Mouse (Mus musculus): ENCODE results near the gene Lcn12. TPM values are rescaled to one million over a fixed set of nuclear protein-coding genes. Genes with fewer than 3 reads are reported as not detected.

Gene Lcn12
- total and polyA plus RNA-seq, 2 experiments, result 0.27 TPM; not detected in 1

DNA sequence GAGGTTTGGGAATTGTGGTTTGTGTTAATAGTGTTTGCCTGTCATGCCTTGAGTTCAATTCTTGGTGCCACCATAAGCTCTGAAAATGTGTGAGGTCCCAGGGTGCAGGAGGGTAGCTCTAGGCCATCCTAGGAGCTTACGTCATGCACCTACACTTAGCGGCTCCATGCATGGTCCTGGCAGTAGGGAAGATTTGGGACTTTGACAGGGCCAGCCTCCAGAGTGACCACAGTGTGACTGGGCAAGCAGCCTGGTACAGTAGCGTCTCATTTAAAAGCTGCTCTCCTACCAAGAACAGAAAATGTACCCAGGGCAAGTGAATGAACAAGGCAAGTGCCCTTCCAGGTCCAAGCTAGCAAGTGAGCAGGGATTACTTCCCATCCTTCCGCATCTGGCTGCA is 12.1 kb upstream of the Lcn12 start:
- WGBS, result 95% methylated on average over 4 of the region's 4 CpGs
- TF ChIP-seq CTCF (IDR thresholded peaks at IDR 0.05; ENCODE audit: low read depth, low read length) (no peak), POLR2A (IDR thresholded peaks at IDR 0.05; ENCODE audit: extremely low read depth, insufficient read depth, low read length) (no peak)
- H3K36me3 ChIP-seq (ENCODE audit: control insufficient read depth, insufficient read depth, low read length), result no peaks in the 10 kb centered on the region
- no peak overlapping the region for H3K9ac ChIP-seq (ENCODE audit: low read depth, low read length)
- H3K4me1 ChIP-seq (ENCODE audit: control insufficient read depth, insufficient read depth, low read length), result peaks cover 7% of the 10 kb centered on the region
- no peak overlapping the region for H3K27ac ChIP-seq (replicated peaks; ENCODE audit: insufficient read depth, low read depth, low read length)
- H3K27me3 ChIP-seq (ENCODE audit: control insufficient read depth, insufficient read depth, low read length), result no peaks in the 10 kb centered on the region
- H3K79me2 ChIP-seq (ENCODE audit: control insufficient read depth, insufficient read depth, low read length), result peaks cover 9% of the 10 kb centered on the region
- DNase-seq (ENCODE audit: extremely low read depth, low read depth, low spot score), result no peak
- no peak overlapping the region for H3K4me3 ChIP-seq (ENCODE audit: insufficient read depth, low read depth, low read length)

DNA sequence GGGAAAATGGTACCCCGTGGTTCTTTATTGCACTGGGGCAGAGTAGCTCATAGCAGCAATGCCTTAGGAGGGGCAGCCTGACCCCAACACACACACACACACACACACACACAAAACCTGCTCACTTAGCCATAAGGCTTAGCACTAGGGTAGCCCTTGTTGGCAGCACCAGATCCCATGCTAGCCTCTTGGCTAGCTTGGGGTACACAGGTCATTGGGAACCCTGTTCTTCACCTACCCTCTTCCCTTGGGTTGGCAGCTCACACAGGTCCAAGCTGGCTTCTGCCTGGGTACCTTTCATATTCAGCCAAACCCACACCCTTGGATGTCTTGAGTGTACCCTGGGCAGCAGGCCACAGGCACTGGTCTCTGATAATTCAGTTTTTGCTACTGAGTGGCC is 11.3 kb upstream of the Lcn12 start:
- no peak overlapping the region for H3K4me3 ChIP-seq (ENCODE audit: insufficient read depth, low read depth, low read length)
- H3K36me3 ChIP-seq (ENCODE audit: control insufficient read depth, insufficient read depth, low read length), result no peaks in the 10 kb centered on the region
- no peak for DNase-seq (ENCODE audit: extremely low read depth, low read depth, low spot score)
- H3K4me1 ChIP-seq (ENCODE audit: control insufficient read depth, insufficient read depth, low read length), result peaks cover 7% of the 10 kb centered on the region
- no peak overlapping the region for H3K9ac ChIP-seq (ENCODE audit: low read depth, low read length)
- WGBS, result 91% methylated on average over 1 of the region's 1 CpGs
- peaks cover 10% of the 10 kb centered on the region for H3K79me2 ChIP-seq (ENCODE audit: control insufficient read depth, insufficient read depth, low read length)
- TF ChIP-seq POLR2A (IDR thresholded peaks at IDR 0.05; ENCODE audit: extremely low read depth, insufficient read depth, low read length) (no peak), CTCF (IDR thresholded peaks at IDR 0.05; ENCODE audit: low read depth, low read length) (no peak)
- no peak overlapping the region for H3K27ac ChIP-seq (replicated peaks; ENCODE audit: insufficient read depth, low read depth, low read length)
- H3K27me3 ChIP-seq (ENCODE audit: control insufficient read depth, insufficient read depth, low read length), result no peaks in the 10 kb centered on the region

DNA sequence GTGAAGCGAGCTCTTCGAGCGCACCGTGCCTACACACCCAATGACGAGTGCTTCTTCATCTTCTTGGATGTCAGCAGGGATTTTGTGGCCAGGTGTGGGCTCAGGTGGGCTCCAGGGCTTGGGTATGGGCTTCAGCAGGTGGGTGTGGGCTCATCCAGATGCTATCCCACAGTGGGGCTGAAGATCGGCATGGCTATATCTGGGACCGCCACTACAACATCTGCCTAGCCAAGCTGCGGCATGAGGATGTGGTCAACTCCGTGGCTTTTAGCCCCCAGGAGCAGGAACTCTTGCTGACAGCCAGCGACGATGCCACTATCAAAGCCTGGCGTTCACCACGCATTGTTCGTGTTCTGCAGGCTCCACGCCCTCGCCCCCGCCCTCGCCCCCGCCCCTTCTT is 10.8 kb upstream of the Lcn12 start:
- H3K79me2 ChIP-seq (ENCODE audit: control insufficient read depth, insufficient read depth, low read length), result peaks cover 10% of the 10 kb centered on the region
- no peak overlapping the region for H3K9ac ChIP-seq (ENCODE audit: low read depth, low read length)
- H3K4me1 ChIP-seq (ENCODE audit: control insufficient read depth, insufficient read depth, low read length), result peaks cover 7% of the 10 kb centered on the region
- no peak for TF ChIP-seq POLR2A (IDR thresholded peaks at IDR 0.05; ENCODE audit: extremely low read depth, insufficient read depth, low read length)
- TF ChIP-seq CTCF (IDR thresholded peaks at IDR 0.05; ENCODE audit: low read depth, low read length), result no peak
- WGBS, result 97% methylated on average over 19 of the region's 19 CpGs
- H3K4me3 ChIP-seq (ENCODE audit: insufficient read depth, low read depth, low read length), result no peak overlapping the region
- H3K27ac ChIP-seq (replicated peaks; ENCODE audit: insufficient read depth, low read depth, low read length), result no peak overlapping the region
- H3K36me3 ChIP-seq (ENCODE audit: control insufficient read depth, insufficient read depth, low read length), result no peaks in the 10 kb centered on the region
- no peaks in the 10 kb centered on the region for H3K27me3 ChIP-seq (ENCODE audit: control insufficient read depth, insufficient read depth, low read length)
- no peak for DNase-seq (ENCODE audit: extremely low read depth, low read depth, low spot score)

DNA sequence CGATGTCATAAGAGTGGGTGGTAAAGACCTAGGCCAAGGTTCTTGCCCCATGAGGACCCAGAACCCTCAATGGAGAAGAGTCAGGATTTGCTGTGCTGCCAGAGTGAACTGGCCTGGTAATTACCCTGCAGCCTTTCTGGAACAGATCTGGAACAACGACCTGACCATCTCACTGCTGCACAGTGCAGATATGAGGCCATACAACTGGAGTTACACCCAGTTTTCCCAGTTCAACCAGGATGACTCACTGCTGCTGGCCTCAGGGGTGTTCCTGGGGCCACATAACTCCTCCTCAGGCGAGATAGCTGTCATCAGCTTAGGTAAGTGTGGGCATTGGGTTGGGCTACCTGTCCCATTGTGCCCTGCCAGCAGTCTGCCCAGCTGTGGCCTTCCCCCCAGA is 9.0 kb upstream of the Lcn12 start:
- WGBS, result 86% methylated on average over 3 of the region's 3 CpGs
- no peak overlapping the region for H3K27ac ChIP-seq (replicated peaks; ENCODE audit: insufficient read depth, low read depth, low read length)
- peaks cover 17% of the 10 kb centered on the region for H3K4me1 ChIP-seq (ENCODE audit: control insufficient read depth, insufficient read depth, low read length)
- H3K79me2 ChIP-seq (ENCODE audit: control insufficient read depth, insufficient read depth, low read length), result peaks cover 10% of the 10 kb centered on the region
- no peak overlapping the region for H3K9ac ChIP-seq (ENCODE audit: low read depth, low read length)
- no peaks in the 10 kb centered on the region for H3K36me3 ChIP-seq (ENCODE audit: control insufficient read depth, insufficient read depth, low read length)
- no peak for DNase-seq (ENCODE audit: extremely low read depth, low read depth, low spot score)
- no peaks in the 10 kb centered on the region for H3K27me3 ChIP-seq (ENCODE audit: control insufficient read depth, insufficient read depth, low read length)
- H3K4me3 ChIP-seq (ENCODE audit: insufficient read depth, low read depth, low read length), result no peak overlapping the region
- TF ChIP-seq POLR2A (IDR thresholded peaks at IDR 0.05; ENCODE audit: extremely low read depth, insufficient read depth, low read length) (no peak), CTCF (IDR thresholded peaks at IDR 0.05; ENCODE audit: low read depth, low read length) (no peak)

DNA sequence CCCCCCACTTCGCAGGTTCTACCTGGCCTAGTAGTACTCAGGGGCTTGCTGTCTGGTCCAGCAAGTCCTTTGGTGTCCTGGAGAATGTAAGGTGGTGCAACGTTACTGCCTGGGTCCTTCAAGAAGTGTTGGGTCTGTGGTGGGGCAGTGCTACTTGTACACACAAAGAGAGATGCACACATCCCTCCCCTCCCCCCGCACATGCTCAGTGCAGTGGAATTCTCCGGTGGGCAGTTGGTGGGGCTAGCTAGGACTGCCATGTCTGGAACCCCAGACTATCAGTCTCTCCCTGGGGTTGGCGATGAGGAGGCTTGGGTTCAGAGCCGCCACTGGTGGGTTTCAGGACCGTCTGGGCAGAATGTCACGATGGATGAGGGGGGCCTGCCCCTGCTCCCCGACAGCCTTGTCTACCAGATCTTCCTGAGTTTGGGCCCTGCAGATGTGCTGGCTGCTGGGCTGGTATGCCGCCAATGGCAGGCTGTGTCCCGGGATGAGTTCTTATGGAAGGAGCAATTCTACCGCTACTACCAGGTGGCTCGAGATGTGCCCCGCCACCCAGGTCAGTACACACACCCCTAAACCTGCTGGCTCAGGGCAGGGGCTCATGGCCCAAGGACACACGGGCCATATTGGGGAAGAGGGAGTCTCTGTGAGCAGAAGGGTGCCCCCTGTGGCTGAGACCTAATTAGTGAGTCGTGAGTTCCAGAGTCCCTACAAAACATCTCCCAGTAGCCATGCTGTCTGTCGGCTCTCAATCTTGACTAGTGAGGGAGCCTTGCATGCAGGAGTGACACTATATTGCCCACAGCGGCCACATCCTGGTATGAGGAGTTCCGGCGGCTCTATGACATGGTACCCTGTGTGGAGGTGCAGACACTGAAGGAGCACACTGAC is 8.1 kb upstream of the Lcn12 start, which contains the start of gene C8g:
TSS of gene C8g (minus strand) at position 127 of the 894 bp plus-strand sequence.
- H3K9ac ChIP-seq (ENCODE audit: low read depth, low read length), result peak within 1 kb of the TSS; percentile 96
- H3K36me3 ChIP-seq (ENCODE audit: control insufficient read depth, insufficient read depth, low read length), result no peaks in the 10 kb centered on the region
- whole genome bisulfite sequencing, result 73% methylated on average over 20 of the region's 20 CpGs
- TF ChIP-seq CTCF (IDR thresholded peaks at IDR 0.05; ENCODE audit: low read depth, low read length), result no peak
- TF ChIP-seq POLR2A (IDR thresholded peaks at IDR 0.05; ENCODE audit: extremely low read depth, insufficient read depth, low read length), result no peak
- no peaks in the 10 kb centered on the region for H3K27me3 ChIP-seq (ENCODE audit: control insufficient read depth, insufficient read depth, low read length)
- peaks cover 10% of the 10 kb centered on the region for H3K79me2 ChIP-seq (ENCODE audit: control insufficient read depth, insufficient read depth, low read length)
- no peak for DNase-seq (ENCODE audit: extremely low read depth, low read depth, low spot score)
- H3K4me3 ChIP-seq (ENCODE audit: insufficient read depth, low read depth, low read length), result peak within 1 kb of the TSS; percentile 89
- peak within 1 kb of the TSS; percentile 81 for H3K27ac ChIP-seq (replicated peaks; ENCODE audit: insufficient read depth, low read depth, low read length)
- H3K4me1 ChIP-seq (ENCODE audit: control insufficient read depth, insufficient read depth, low read length), result peaks cover 17% of the 10 kb centered on the region

Measured in liver, adult 2 months (tissue).